Mouse (Mus musculus): ENCODE data around the gene Wdr64. TPM values are rescaled to one million over a fixed set of nuclear protein-coding genes. Genes with fewer than 3 reads are reported as not detected.

Gene Wdr64
- total RNA-seq (2014; fragmentation: Nextera tagmentation) (not detected in 2 replicates), total RNA-seq (2017) (not detected in 2 replicates)

DNA sequence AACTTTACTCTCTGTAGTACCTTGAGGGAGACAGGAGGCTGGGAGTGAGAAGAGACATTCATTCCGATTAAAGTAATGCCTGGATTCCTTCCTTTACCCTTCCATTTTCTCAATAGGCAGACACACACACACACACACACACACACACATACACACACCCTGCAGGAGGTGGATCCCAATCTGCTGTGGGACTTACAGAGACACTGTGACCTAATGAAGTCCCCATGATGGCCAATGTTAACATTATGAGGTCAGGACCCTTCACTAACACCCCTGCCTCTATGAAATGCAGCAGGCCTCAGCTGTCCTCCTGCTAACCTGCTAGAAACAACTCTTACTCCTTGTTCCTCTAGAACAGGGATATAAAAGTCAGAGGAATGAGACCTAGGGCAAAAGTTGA lies at the start of gene Wdr64:
TSS of gene Wdr64 (plus strand) at position 301 of the 400 bp plus-strand sequence.
- no peak for ATAC-seq (replicated peaks; ENCODE audit: poor library complexity, severe bottlenecking)

DNA sequence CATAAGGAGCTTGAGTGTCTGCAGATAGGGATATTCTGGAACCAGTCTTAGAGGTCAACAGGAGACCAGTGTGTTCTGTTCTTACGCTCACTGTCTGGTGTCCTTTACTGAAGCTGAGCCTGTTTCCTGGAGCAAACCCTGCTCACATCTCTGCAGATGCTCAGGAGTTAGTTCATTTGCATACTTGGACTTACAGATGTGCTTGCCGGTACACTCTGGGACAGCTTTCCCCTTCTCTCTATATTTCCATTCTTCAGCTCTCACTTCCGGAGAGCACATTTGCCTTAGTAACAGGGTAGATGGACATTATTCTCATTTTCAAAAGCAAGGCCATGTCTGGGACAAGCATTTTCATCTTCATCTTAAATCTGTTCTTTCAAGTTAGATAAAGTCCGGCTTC lies 49.8 kb upstream of the Wdr64 start:
- ATAC-seq (replicated peaks; ENCODE audit: poor library complexity, severe bottlenecking), result no peak

GRCm38 (mm10) chr1:175659900-175660299 lies 38.5 kb upstream of the Wdr64 start:
- peak; percentile 92 for ATAC-seq (replicated peaks; ENCODE audit: poor library complexity, severe bottlenecking)

GRCm38 (mm10) chr1:175668666-175669405 lies 29.6 kb upstream of the Wdr64 start:
- peak; percentile 95 for ATAC-seq (replicated peaks; ENCODE audit: poor library complexity, severe bottlenecking)

DNA sequence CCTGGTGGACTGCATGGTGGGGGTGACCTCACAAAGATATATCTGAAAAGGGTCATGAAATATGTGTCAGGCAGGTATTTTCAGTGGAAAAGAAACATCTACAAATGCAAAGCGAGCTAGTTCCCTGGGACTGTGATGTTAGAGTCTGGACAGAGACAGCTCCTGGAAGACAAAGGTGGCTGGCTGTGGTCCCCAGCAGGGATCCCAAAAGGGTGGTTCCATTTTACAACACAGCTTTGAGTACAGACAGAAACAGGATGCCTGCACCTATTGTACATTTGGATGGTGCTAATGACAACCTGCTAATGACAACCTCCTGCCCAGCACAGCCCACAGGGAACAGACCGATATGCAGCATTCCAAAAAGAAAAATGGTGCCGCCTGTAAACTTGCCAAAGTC lies 28.9 kb upstream of the Wdr64 start:
- no peak for ATAC-seq (replicated peaks; ENCODE audit: poor library complexity, severe bottlenecking)

DNA sequence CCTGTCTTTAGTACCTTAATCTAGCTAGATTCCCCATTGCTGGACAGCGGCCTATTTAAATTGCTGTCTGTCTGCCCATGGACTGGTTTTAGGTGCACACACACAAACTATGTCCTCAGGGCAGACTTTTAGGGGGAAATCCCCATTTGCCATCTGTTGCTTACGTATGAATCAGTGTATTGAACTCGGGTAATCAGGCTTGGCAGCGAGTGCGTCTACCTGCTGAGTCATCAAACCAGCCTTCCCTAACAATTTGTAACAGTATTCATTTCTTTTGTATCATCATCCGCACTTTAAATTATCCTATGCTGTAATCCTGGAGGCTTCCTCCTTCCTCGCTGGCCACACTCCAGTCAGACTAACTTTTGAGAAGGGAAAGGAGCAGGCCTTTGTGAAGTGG lies 28.4 kb upstream of the Wdr64 start:
- no peak for ATAC-seq (replicated peaks; ENCODE audit: poor library complexity, severe bottlenecking)

DNA sequence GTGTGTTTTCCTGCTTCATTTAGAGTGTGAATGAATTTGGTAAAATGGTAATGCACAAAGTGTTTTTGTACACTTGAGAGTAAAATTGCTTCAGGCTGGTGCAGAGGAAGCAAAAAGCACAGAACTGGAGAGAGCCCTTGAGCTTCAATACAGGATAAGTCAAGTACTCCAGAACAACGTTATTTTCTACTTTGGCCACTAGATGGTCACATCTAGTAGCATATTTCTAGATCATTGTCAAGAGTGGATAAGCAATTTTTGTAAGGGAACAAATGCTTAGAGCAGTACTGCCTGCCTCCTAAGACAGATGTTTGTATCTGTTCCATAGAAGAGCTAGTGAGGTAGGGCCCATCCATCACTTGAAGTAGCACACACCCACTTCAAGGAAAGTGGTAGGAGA lies 26.8 kb upstream of the Wdr64 start:
- ATAC-seq (replicated peaks; ENCODE audit: poor library complexity, severe bottlenecking), result 0 out of 2 replicates have a peak, but pooled peaks have one; percentile 16

DNA sequence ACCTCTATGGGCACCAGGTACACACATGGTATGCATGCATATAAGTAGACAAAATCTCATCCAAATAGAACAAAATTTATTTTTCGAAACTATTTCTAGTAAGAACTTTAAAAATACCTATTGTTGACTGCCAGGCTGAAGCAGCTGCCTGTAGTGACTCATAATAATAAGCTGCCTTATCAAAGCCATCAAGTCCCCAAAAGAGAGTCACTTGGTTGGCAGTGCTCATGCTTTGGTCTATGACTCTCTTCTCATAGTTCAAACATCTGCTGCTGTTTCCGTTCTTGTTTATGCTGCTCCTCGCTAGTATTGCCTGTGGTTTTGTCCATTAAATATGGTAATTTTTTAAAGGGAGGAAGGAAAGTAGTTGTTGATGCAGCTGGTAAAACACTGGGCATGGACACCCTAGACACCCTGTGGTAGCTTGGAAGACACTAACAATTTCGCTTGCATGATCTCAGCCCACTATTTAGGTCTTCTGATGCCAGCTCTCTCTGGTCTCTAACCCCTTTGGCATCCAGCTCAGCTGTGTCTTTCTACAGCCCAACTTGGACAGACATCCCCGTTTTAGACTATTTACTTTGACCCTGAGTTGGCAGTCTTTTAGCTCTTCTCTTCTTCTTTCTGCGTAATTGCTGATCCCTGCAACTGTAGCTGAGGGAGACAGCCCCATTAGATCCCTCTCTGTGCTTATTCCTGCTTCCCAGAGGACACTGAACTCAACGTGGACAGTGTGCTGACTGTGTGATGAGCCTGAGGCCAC lies 24.6 kb upstream of the Wdr64 start:
- ATAC-seq (replicated peaks; ENCODE audit: poor library complexity, severe bottlenecking), result no peak

DNA sequence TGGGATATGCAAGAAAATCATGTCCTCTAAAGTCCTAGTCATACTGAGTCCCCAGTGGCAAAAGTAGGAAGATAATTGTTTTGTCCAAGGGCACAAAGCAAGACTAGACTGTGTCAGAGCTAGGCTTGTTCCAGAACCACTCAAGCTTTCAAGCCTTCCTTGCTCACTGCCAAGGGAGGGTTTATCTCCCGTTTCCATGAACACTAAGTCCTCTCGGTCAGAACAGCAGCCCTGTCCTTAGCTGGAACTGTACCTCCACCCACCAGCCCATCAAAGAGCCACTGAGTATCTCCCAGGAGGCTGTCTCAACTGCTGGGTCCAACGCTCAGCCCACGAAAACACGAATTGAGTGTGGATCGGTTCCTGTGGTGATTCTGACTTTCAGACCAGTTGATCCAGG lies 23.3 kb upstream of the Wdr64 start:
- ATAC-seq (replicated peaks; ENCODE audit: poor library complexity, severe bottlenecking), result no peak

- no peak for ATAC-seq (replicated peaks; ENCODE audit: poor library complexity, severe bottlenecking)
Observed at GRCm38 (mm10) chr1:175677459-175677858, 20.9 kb upstream of the Wdr64 start.

- ATAC-seq (replicated peaks; ENCODE audit: poor library complexity, severe bottlenecking), result no peak
Observed at GRCm38 (mm10) chr1:175680995-175681394, 17.4 kb upstream of the Wdr64 start.

DNA sequence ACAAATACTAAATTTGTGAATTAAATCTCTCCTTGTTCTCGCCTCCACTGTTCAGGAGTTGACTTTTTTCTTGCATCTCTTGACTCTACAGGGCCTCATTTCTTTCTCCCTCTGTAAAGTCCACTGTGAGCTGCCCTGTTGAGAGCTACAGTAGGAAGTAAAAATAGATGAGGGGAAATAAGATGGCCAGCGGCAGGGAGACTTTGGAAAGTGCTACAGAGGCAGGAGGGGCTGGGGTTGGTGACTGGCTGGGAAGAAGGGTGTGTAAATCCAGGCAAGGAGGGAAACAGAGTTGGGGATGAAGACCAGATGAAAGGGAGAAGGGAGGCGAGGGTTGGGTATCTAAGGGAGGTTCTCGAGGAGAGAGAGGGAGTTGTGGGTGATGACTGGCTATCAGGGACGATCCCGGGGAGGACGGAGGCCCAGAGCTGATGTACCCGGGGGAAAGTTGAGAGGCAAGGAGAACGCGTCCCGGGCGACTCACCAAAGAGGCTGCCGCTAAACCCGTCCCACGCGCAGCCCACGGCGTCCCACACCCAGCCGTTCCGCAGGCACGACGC lies 6.6 kb upstream of the Wdr64 start:
- ATAC-seq (replicated peaks; ENCODE audit: poor library complexity, severe bottlenecking), result peak; percentile 2; the same call in 1 of the 2 replicates

- ATAC-seq (replicated peaks; ENCODE audit: poor library complexity, severe bottlenecking), result peak; percentile 85
Observed at GRCm38 (mm10) chr1:175692246-175692996, 6.0 kb upstream of the Wdr64 start, which contains the start of the genes Opn3 and Chml. Opn3 (minus strand) TSS chr1:175692776. Chml (minus strand) TSS chr1:175692901.

GRCm38 (mm10) chr1:175692997-175693361 lies 5.4 kb upstream of the Wdr64 start:
- ATAC-seq (replicated peaks; ENCODE audit: poor library complexity, severe bottlenecking), result no peak

DNA sequence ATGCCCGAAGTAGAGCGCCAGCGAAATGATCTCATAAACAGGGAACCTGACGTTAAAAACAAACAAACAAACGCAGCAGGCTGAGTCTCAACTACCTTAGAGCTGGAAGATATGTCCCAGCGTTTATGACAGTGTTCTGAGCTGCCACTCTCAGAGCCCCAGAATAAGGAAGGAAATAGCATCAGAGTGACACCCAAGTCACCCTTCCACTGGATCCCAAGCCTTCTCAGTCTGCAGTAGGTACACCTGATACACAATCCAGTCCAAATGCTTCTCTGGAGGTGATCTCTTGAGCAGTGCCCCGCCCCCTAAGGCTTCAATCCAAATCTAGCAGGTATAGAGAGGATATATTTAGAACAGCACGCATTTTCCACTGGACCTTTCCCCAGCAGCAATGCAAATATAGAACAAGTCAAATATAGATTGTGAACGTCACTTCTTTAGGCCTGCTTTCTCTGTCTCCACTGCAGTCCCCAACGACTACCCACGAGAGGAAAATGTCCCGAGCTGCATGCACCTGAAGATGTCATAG lies 4.9 kb upstream of the Wdr64 start:
- peak; percentile 31 for ATAC-seq (replicated peaks; ENCODE audit: poor library complexity, severe bottlenecking)

GRCm38 (mm10) chr1:175699375-175699774 lies 982 bp downstream of the Wdr64 start:
- no peak for ATAC-seq (replicated peaks; ENCODE audit: poor library complexity, severe bottlenecking)

DNA sequence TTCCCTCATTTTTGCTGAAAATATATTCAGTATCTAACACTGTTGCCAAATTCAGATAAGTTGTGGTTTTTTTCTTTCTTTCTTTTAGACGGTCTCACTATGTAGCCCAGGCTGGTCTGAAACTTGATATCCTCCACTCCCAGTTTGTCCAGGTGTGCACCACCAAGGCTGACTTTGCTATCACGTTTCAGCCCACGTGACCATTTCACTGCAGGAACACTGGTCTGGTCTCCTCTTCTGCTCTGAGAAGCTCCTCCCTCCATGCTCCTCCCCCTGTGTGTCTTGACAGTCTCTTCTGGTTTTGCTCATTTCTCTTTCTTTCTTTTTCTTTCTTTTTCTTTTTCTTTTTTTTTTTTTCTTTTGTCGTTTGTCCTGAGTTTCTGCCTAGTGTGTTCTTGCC lies 1.4 kb downstream of the Wdr64 start:
- ATAC-seq (replicated peaks; ENCODE audit: poor library complexity, severe bottlenecking), result 0 out of 2 replicates have a peak, but pooled peaks have one; percentile 27

GRCm38 (mm10) chr1:175701145-175701544 lies 2.8 kb downstream of the Wdr64 start:
- no peak for ATAC-seq (replicated peaks; ENCODE audit: poor library complexity, severe bottlenecking)

GRCm38 (mm10) chr1:175707599-175707998 lies 9.2 kb downstream of the Wdr64 start:
- ATAC-seq (replicated peaks; ENCODE audit: poor library complexity, severe bottlenecking), result 0 out of 2 replicates have a peak, but pooled peaks have one; percentile 32

DNA sequence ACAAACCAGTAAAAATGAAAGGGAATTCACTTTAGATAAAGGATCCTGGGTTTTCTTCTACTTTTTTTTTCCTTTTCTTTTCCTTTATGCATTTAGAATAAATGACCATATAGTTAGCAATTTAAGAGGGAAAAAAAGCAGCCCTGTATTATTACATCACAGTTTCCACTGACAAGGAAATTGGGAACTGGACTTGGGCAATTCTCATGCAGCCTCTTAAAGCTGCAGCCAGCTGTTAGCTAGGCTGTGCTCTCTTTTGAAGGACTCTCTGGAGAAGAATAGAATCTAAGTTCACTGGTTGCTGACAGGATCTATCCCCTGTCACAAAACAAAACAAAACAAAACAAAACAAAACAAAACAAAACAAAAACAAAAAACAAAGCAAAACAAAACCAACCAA lies 9.6 kb downstream of the Wdr64 start:
- ATAC-seq (replicated peaks; ENCODE audit: poor library complexity, severe bottlenecking), result peak; percentile 82

Data from granulocyte monocyte progenitor cell, adult 5-6 weeks (primary cell).